Mouse (Mus musculus) heart, postnatal 0 days (tissue): Measurements from ENCODE around the gene Stxbp5l. TPM values are rescaled to one million over a fixed set of nuclear protein-coding genes. Genes with fewer than 3 reads are reported as not detected.

Experiments used
- ATAC-seq: fragments of 200-750 bp; cut with Nextera tagmentation; 2 replicates; pipeline ENCODE4 v1.8.0; 2017; ENCODE audit warnings: low read depth, moderate number of reproducible peaks, moderate library complexity; ENCODE audit not compliant: insufficient read depth
- DNase-seq: peaks from one replicate; pipeline ENCODE4 v3.0.0-alpha.2; 2016; ENCODE audit warnings: low spot score
- H3K27ac ChIP-seq: fragments of 300-500 bp; sonication (generic); 2 replicates; pipeline ENCODE4 v1.5.1; 2014; ENCODE audit warnings: low read depth, mild to moderate bottlenecking
- H3K27me3 ChIP-seq: fragments of 300-500 bp; sonication (generic); 2 replicates; pipeline ENCODE4 v1.6.1; 2014; ENCODE audit warnings: low read length, mixed read lengths; ENCODE audit not compliant: control insufficient read depth, insufficient read depth
- H3K36me3 ChIP-seq: fragments of 300-500 bp; sonication (generic); replicated peaks from 2 replicates; pipeline ENCODE4 v1.6.1; 2014; ENCODE audit warnings: low read length, mixed read lengths; ENCODE audit not compliant: control insufficient read depth, insufficient read depth
- H3K4me1 ChIP-seq: fragments of 300-500 bp; sonication (generic); 2 replicates; pipeline ENCODE4 v1.6.1; 2014; ENCODE audit warnings: antibody characterized with exemption; ENCODE audit not compliant: control insufficient read depth, insufficient read depth
- H3K4me2 ChIP-seq: fragments of 300-500 bp; sonication (generic); 2 replicates; pipeline ENCODE4 v1.6.1; 2014; ENCODE audit warnings: low read depth, mild to moderate bottlenecking, low read length, moderate library complexity
- H3K4me3 ChIP-seq: fragments of 300-500 bp; sonication (generic); 2 replicates; pipeline ENCODE4 v1.5.1; 2014; ENCODE audit warnings: low read depth, low read length
- H3K9ac ChIP-seq: fragments of 300-500 bp; sonication (generic); replicated peaks from 2 replicates; pipeline ENCODE4 v1.6.1; 2014; ENCODE audit warnings: low read depth, low read length, mixed read lengths
- H3K9me3 ChIP-seq: fragments of 300-500 bp; sonication (generic); replicated peaks from 2 replicates; pipeline ENCODE4 v1.6.1; 2016; ENCODE audit warnings: low read length; ENCODE audit not compliant: control insufficient read depth
- CTCF ChIP-seq: IDR thresholded peaks from 2 replicates; pipeline ENCODE4 v1.5.1; 2016; ENCODE audit warnings: antibody characterized with exemption, control low read depth, low read depth
- EP300 ChIP-seq: IDR thresholded peaks from 2 replicates; pipeline ENCODE4 v1.6.1; 2016; ENCODE audit warnings: antibody characterized with exemption, low read depth
- WGBS: fragments of 180-500 bp; shearing (Covaris S2); extraction: QIAGEN DNeasy Blood & Tissue Kit; methylation state at CpG from one replicate; pipeline ENCODE4 v1.1.7; 2014; 5-methylcytosine and 5-hydroxymethylcytosine counted together
- polyA plus RNA-seq: library from polyadenylated mRNA; unstranded; fragments of >200 nt; fragmentation: Nextera tagmentation; extraction: Ambion mirVana; gene quantifications from 2 replicates; pipeline ENCODE4 v1.2.1, GENCODE M21; 2015
- total RNA-seq: library from RNA; depleted of rRNA; stranded (reverse); fragments of >200 nt; gene quantifications from 2 replicates; pipeline ENCODE4 v1.2.3, GENCODE M21; 2014; ENCODE audit warnings: low replicate concordance

Stxbp5l gene
- total and polyA plus RNA-seq, 2 experiments from 2014 or later, result 0.12 TPM; not detected in 1

- no peaks in the 10 kb centered on the region for H3K27me3 ChIP-seq
- no peaks in the 10 kb centered on the region for H3K4me1 ChIP-seq
- 80% methylated on average over 2 of the region's 2 CpGs for WGBS
- TF ChIP-seq EP300 (no peak), CTCF (no peak)
- H3K4me2 ChIP-seq, result no peak overlapping the region
- no peak for DNase-seq
- no peak overlapping the region for H3K4me3 ChIP-seq
- no peak for ATAC-seq
- H3K36me3 ChIP-seq, result no peaks in the 10 kb centered on the region
- H3K9me3 ChIP-seq, result no peaks in the 10 kb centered on the region
- no peak overlapping the region for H3K27ac ChIP-seq
- H3K9ac ChIP-seq, result no peak overlapping the region
Measured at GRCm38 (mm10) chr16:37420512-37420911, 35.8 kb upstream of the Stxbp5l start.

- Histone ChIP-seq H3K4me2 (no peak overlapping the region), H3K36me3 (no peaks in the 10 kb centered on the region), H3K27me3 (no peaks in the 10 kb centered on the region), H3K27ac (no peak overlapping the region), H3K9ac (no peak overlapping the region), H3K9me3 (no peaks in the 10 kb centered on the region), H3K4me1 (0 out of 2 replicates have a peak, but pooled peaks cover 4% of the 10 kb centered on the region), H3K4me3 (no peak overlapping the region)
- ATAC-seq (no peak), DNase-seq (no peak)
- WGBS, result 46% methylated on average over 4 of the region's 4 CpGs
- TF ChIP-seq EP300 (no peak), CTCF (no peak)
Measured at GRCm38 (mm10) chr16:37405536-37405935, 20.8 kb upstream of the Stxbp5l start.

GRCm38 (mm10) chr16:37404922-37405321 lies 20.2 kb upstream of the Stxbp5l start:
- WGBS, result 33% methylated on average over 1 of the region's 1 CpGs
- Histone ChIP-seq H3K4me2 (no peak overlapping the region), H3K9ac (no peak overlapping the region), H3K27me3 (no peaks in the 10 kb centered on the region), H3K27ac (no peak overlapping the region), H3K36me3 (no peaks in the 10 kb centered on the region), H3K4me1 (0 out of 2 replicates have a peak, but pooled peaks cover 4% of the 10 kb centered on the region), H3K4me3 (no peak overlapping the region), H3K9me3 (no peaks in the 10 kb centered on the region)
- no peak for DNase-seq
- no peak for ATAC-seq
- TF ChIP-seq EP300 (no peak), CTCF (no peak)

- no peaks in the 10 kb centered on the region for H3K9me3 ChIP-seq
- no peaks in the 10 kb centered on the region for H3K27me3 ChIP-seq
- TF ChIP-seq CTCF, result no peak
- TF ChIP-seq EP300, result no peak
- no peaks in the 10 kb centered on the region for H3K4me1 ChIP-seq
- H3K27ac ChIP-seq, result no peak overlapping the region
- H3K4me3 ChIP-seq, result no peak overlapping the region
- H3K9ac ChIP-seq, result no peak overlapping the region
- no peak overlapping the region for H3K4me2 ChIP-seq
- ATAC-seq, result no peak
- DNase-seq, result no peak
- no peaks in the 10 kb centered on the region for H3K36me3 ChIP-seq
Measured at GRCm38 (mm10) chr16:37389964-37390363, 5.2 kb upstream of the Stxbp5l start.

- Histone ChIP-seq H3K36me3 (no peaks in the 10 kb centered on the region), H3K27ac (no peak overlapping the region), H3K4me3 (no peak overlapping the region), H3K4me2 (no peak overlapping the region), H3K4me1 (peaks cover 1% of the 10 kb centered on the region), H3K9ac (no peak overlapping the region), H3K27me3 (no peaks in the 10 kb centered on the region), H3K9me3 (no peaks in the 10 kb centered on the region)
- no peak for ATAC-seq
- 71% methylated on average over 4 of the region's 4 CpGs for WGBS
- TF ChIP-seq CTCF (no peak), EP300 (no peak)
- DNase-seq, result no peak
Measured at GRCm38 (mm10) chr16:37389201-37389905, 4.6 kb upstream of the Stxbp5l start.

- no peaks in the 10 kb centered on the region for H3K9me3 ChIP-seq
- peaks cover 9% of the 10 kb centered on the region for H3K4me1 ChIP-seq
- WGBS, result 2% methylated on average over 25 of the region's 30 CpGs
- peak overlapping the region; percentile 51 for H3K4me3 ChIP-seq
- no peaks in the 10 kb centered on the region for H3K36me3 ChIP-seq
- H3K27ac ChIP-seq, result no peak overlapping the region
- TF ChIP-seq EP300 (no peak), CTCF (no peak)
- ATAC-seq (peak; percentile 22), DNase-seq (no peak)
- H3K27me3 ChIP-seq, result peaks cover 9% of the 10 kb centered on the region; the same call in 1 of the 2 replicates
- H3K9ac ChIP-seq, result no peak overlapping the region
- H3K4me2 ChIP-seq, result peak overlapping the region; percentile 85
Measured at GRCm38 (mm10) chr16:37384369-37384768, 393 bp downstream of the Stxbp5l start.
